Mouse (Mus musculus): Measurements from ENCODE around the gene Myo5c.

Gene Myo5c

DNA sequence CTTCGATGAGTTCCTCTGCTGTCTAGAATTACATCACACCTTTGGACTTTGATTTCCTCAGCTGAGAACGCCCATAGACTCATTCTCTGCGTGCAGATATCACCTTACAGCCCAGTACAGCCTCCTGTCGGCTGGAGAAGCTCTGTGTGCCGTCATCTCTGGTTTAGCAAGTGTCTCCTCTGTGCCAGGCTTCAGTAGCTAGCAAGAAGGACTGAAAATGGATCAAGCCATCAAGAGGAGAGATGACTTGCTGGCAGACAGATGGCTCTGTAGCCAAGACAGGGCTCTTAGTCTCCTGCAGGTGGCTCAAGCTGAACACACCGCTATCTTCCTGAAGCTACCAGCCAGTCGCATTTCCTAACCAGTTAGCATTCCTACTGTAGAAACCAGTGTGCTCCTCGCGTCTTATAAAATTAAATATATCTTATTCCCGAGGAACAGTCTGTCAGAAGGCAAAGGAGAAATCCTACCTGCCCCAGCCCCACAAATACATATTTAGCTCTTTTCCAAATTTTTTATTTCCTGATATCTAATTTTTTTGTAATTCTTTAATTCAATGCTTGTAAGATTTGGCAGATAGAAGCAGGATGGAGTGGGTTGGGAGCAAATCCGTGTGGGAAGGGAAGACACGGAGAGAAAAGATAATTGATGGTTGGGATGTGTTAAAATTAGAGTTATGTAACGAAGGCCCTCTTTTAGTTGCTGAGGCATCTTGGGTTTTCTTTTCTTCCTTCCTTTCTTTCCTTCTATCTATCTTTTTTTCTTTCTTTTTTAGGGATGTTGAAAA, 90.5 kb downstream of the Myo5c start:
- in situ Hi-C loops (cut with MseI, MboI), result no loop called here

DNA sequence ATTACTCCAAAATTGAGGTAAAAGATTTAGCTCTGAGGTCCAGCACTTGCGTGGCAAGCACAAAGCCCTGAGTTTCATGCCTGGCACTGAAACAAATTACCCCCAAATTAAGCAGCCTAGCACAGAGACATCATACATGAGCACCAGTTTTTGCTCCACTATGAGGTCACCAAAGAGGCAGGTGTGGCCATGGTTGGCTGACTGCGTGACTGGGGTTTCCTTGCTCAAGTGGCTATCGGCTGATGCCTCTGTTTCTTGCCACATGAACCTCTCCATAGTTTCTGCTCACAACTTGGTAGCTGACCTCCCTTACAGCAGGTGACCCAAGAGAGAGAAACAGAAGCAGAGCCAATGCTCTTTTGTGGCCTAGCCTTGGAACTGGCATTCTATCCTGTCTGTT, 96.2 kb downstream of the Myo5c start:
- in situ Hi-C loops (cut with MseI, MboI), result no loop called here

GRCm38 (mm10) chr9:75330821-75331220, 99.0 kb downstream of the Myo5c start:
- in situ Hi-C loops (cut with MseI, MboI), result no loop called here

DNA sequence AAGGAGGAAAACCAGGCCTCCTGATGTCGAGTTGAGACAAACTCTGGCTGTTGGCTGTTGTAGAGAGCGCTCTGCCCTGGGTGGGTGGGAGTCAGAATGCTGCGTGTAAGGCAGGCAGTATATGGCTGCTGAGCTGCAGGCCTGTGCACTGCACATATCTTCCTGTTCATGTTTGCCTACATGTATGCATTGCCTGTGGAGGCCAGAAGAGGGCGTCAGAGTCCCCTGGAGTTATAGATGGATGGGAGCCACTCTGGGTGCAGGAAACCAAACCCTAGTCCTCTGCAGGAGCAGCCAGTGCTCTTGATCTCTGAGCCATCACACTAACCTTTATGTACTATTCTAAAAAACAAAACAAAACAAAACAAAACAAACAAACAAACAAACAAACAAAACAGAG, 102.6 kb downstream of the Myo5c start:
- in situ Hi-C loops (cut with MseI, MboI), result no loop called here

- in situ Hi-C loops (cut with MseI, MboI), result no loop called here
Measured at GRCm38 (mm10) chr9:75338016-75338415, 106.2 kb downstream of the Myo5c start.

DNA sequence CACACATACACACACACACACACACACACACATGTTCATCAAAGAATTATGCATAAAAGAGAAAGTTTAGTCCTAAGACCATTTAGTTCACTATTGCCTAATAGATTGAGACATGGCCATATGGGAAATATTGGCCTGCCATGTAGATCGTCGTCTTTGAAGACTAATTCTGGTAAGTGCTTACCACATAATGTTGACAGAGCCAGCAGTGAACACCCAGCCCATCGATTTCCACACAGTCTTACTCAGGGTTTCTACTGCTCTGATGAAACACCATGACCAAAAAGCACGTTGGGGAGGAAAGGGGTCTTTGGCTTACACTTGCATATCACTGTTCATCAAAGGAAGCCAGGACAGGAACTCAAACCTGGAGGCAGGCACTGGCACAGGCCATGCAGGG, 110.6 kb downstream of the Myo5c start:
- in situ Hi-C loops (cut with MseI, MboI), result no loop called here

- in situ Hi-C loops (cut with MseI, MboI), result no loop called here
Measured at GRCm38 (mm10) chr9:75347458-75347857, 115.6 kb downstream of the Myo5c start, which contains the start of gene Bcl2l10. Gene Bcl2l10, plus strand, starts transcription at chr9:75347758.

- in situ Hi-C loops (cut with MseI, MboI), result no loop called here
Measured at GRCm38 (mm10) chr9:75348066-75348465, 116.2 kb downstream of the Myo5c start.

DNA sequence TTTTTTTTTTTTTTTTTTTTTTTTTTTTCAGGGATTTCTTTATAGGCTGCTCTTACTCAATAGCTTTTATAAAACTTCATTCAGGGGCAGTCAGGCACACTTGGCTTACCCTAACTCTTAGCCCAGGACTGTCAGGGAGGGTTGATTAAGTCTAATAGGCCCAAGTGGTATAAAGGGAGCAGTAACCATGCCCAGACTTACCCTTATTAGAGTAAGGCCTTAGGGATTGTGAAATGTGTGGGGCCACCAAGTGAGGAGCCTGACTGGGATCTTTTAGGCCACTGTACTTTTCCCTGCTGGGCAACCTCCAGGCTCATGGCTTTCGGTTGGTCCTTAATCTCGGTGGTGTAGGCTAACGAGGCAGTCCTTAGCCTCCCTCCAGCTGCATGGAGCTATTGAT, 116.8 kb downstream of the Myo5c start:
- in situ Hi-C loops (cut with MseI, MboI), result no loop called here

GRCm38 (mm10) chr9:75353094-75353493, 121.3 kb downstream of the Myo5c start:
- in situ Hi-C loops (cut with MseI, MboI), result no loop called here
